Mouse (Mus musculus) lung, embryonic 16.5 days (tissue): ENCODE measurements at regions not wholly inside any gene's neighbourhood (a gene's known extent, or its start where the extent isn't known, plus 50 kb on each side); places are given as distances from the start of the nearest gene placed in this dataset.

Source experiments
- ATAC-seq: fragments of 200-750 bp; cut with Nextera tagmentation; 2 replicates; pipeline ENCODE4 v1.8.0; 2017; ENCODE audit warnings: low read depth, mild to moderate bottlenecking, moderate library complexity
- H3K27ac ChIP-seq: fragments of 300-500 bp; sonication (generic); 2 replicates; pipeline ENCODE4 v1.5.1; 2014; ENCODE audit warnings: mild to moderate bottlenecking, control low read depth, low read length
- H3K27me3 ChIP-seq: fragments of 300-500 bp; sonication (generic); 2 replicates; pipeline ENCODE4 v1.6.1; 2014; ENCODE audit warnings: low read depth, low read length, mixed read lengths; ENCODE audit not compliant: control insufficient read depth, insufficient read depth
- H3K36me3 ChIP-seq: fragments of 300-500 bp; sonication (generic); 2 replicates; pipeline ENCODE4 v1.6.1; 2014; ENCODE audit warnings: low read length; ENCODE audit not compliant: control insufficient read depth, insufficient read depth
- H3K4me1 ChIP-seq: fragments of 300-500 bp; sonication (generic); replicated peaks from 2 replicates; pipeline ENCODE4 v1.6.1; 2014; ENCODE audit warnings: low read length, mixed read lengths; ENCODE audit not compliant: control insufficient read depth, insufficient read depth
- H3K4me2 ChIP-seq: fragments of 300-500 bp; sonication (generic); 2 replicates; pipeline ENCODE4 v1.6.1; 2014; ENCODE audit warnings: low read depth, low read length, control low read depth
- H3K4me3 ChIP-seq: fragments of 300-500 bp; sonication (generic); 2 replicates; pipeline ENCODE4 v1.5.1; 2014; ENCODE audit warnings: mild to moderate bottlenecking, low read length, control low read depth
- H3K9ac ChIP-seq: fragments of 300-500 bp; sonication (generic); 2 replicates; pipeline ENCODE4 v1.6.1; 2014; ENCODE audit warnings: low read length, control low read depth
- H3K9me3 ChIP-seq: fragments of 300-500 bp; sonication (generic); 2 replicates; pipeline ENCODE4 v1.6.1; 2016; ENCODE audit warnings: low read length; ENCODE audit not compliant: control insufficient read depth
- WGBS: fragments of 180-500 bp; shearing (Covaris S2); extraction: QIAGEN DNeasy Blood & Tissue Kit; methylation state at CpG from one replicate; pipeline ENCODE4 v1.1.7; 2014; 5-methylcytosine and 5-hydroxymethylcytosine counted together

DNA sequence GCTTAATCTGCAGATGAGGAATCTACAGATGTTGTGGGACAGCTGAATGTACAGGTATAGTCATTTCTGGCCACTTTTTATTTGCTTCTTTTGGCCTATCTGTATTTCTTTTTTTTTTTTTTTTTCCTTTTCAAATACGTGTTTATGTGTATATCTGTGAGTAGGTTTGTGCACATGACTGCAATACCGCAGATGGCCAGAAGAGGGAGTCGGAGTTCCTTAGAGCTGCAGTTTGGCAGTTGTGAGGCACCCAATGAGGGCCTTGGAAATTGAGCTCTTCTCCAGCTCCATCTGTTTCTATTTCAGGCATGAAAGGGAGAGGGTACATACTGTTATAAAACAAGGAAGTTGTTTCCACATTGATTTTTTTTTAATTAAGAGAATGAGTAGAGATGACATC is 137.2 kb upstream of the Smim23 start:
- no peak for ATAC-seq
- Histone ChIP-seq H3K4me2 (no peak overlapping the region), H3K9ac (no peak overlapping the region), H3K4me3 (no peak overlapping the region), H3K36me3 (no peaks in the 10 kb centered on the region), H3K27me3 (no peaks in the 10 kb centered on the region), H3K4me1 (no peaks in the 10 kb centered on the region), H3K9me3 (peaks cover 3% of the 10 kb centered on the region), H3K27ac (no peak overlapping the region)
- 63% methylated on average over 3 of the region's 3 CpGs for WGBS

DNA sequence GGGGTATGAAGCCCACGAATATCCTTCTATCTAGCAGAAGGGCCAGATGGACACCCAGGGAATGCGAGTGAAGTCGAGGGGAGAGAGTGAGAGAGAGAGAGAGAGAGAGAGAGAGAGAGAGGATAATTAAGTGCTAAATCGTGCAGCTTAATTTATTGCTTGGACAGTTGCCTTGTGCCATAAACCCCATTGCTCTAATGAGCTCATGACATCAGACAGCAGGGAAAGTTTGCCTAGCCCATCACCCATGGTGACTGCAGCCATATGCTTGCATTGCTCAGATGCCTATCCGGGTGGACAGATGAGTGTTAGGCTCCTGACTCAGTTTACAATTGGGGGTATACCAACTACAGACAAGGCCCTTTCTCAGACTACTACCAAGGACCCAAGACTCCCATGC is 134.6 kb upstream of the Smim23 start:
- no peaks in the 10 kb centered on the region for H3K36me3 ChIP-seq
- H3K4me2 ChIP-seq, result no peak overlapping the region
- no peak overlapping the region for H3K27ac ChIP-seq
- H3K4me3 ChIP-seq, result no peak overlapping the region
- peaks cover 3% of the 10 kb centered on the region for H3K9me3 ChIP-seq
- H3K9ac ChIP-seq, result no peak overlapping the region
- WGBS, result 52% methylated on average over 5 of the region's 5 CpGs
- ATAC-seq, result no peak
- H3K27me3 ChIP-seq, result no peaks in the 10 kb centered on the region
- no peaks in the 10 kb centered on the region for H3K4me1 ChIP-seq

DNA sequence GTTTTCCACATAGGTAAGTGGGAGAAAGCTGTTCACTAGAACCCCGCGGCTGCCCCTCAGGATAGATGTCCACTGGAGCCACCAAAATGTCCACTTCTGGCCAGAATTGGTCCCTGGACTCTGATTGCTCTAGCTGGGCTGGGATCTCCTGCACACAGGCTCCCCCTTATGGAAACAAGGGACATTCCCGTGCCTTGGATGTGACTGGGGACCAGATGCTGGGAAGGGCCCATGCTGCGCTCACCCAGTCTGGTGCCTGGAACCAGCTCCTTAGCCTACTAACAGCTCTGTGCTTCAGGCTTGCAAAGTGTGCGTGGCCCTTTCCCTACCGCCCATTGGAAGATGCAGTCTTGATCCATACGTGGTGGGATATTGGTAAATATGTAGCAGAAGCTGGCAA is 132.6 kb upstream of the Smim23 start:
- no peaks in the 10 kb centered on the region for H3K4me1 ChIP-seq
- no peaks in the 10 kb centered on the region for H3K27me3 ChIP-seq
- H3K4me3 ChIP-seq, result no peak overlapping the region
- H3K4me2 ChIP-seq, result no peak overlapping the region
- no peak overlapping the region for H3K9ac ChIP-seq
- 22% methylated on average over 7 of the region's 7 CpGs for WGBS
- H3K27ac ChIP-seq, result no peak overlapping the region
- peaks cover 3% of the 10 kb centered on the region for H3K9me3 ChIP-seq
- ATAC-seq, result peak; percentile 68; the same call in 1 of the 2 replicates
- H3K36me3 ChIP-seq, result no peaks in the 10 kb centered on the region

DNA sequence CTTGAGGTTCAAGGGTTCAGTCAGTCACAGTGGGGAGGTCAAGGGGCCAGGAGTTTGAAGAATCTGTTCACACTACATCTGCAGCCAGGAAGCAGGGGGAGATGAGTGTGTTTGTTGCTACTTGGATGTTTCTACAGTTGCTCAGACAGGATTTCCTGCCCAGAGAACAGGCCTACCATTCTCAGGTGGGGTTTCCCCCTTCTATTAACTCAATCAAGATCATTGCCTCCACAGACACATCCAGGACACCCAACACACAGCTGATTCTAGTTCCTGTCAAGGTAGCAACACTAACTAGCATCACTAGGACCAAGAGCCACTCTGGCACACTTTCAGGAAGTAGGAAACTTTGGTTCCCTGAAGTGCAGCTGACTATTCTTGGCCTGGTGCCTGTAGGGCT is 127.9 kb upstream of the Smim23 start:
- no peak for ATAC-seq
- no peak overlapping the region for H3K4me3 ChIP-seq
- no peaks in the 10 kb centered on the region for H3K9me3 ChIP-seq
- no peak overlapping the region for H3K9ac ChIP-seq
- no peaks in the 10 kb centered on the region for H3K27me3 ChIP-seq
- no peak overlapping the region for H3K4me2 ChIP-seq
- no peaks in the 10 kb centered on the region for H3K4me1 ChIP-seq
- no peaks in the 10 kb centered on the region for H3K36me3 ChIP-seq
- no peak overlapping the region for H3K27ac ChIP-seq

DNA sequence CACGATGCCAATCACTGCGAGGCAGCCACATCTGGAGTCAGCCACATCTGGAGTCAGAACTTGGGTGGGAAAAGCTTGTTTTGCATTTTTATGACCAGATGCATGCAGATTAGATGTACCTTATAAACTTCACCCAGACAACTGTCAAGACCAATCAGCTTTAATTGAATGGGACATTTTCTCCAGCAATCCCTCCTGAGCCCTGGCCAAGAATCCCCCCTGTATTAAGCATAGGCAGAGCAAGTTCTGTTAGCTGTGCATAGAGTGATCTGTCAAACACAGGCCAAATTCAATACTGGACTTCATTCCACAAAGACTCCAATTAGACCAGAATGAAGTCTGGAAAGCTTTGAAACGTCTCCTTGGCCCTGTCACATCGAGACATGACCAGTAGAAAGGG is 123.7 kb upstream of the Smim23 start:
- Histone ChIP-seq H3K9ac (no peak overlapping the region), H3K4me1 (peaks cover 5% of the 10 kb centered on the region), H3K9me3 (no peaks in the 10 kb centered on the region), H3K27me3 (no peaks in the 10 kb centered on the region), H3K4me3 (no peak overlapping the region), H3K27ac (no peak overlapping the region), H3K4me2 (no peak overlapping the region), H3K36me3 (no peaks in the 10 kb centered on the region)
- no peak for ATAC-seq
- WGBS, result 65% methylated on average over 4 of the region's 4 CpGs

DNA sequence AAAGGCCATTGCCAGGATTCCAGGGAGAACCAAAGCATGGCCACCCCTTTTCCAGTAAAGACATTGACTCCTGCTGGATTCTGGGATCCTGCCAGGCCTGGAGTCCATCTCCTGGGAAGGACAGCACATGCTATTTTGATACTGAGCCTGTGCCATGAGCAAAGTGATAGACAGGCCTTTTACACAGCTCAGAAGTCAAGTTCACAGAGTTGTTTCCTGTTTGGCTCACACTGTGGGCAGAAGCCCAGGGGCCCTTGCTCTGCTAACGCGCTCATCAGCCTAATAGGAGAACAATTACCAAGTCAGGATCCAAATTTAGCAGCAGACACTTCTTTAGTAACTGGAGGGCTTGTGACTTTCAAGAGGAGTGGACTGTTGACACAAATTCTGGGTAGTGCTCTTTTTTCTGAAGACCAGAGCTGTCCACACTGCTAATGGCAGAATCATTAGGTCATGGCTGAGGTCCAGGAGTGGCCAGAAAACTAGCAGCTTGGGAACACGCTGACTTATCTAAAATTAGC is 122.1 kb upstream of the Smim23 start:
- no peak overlapping the region for H3K27ac ChIP-seq

DNA sequence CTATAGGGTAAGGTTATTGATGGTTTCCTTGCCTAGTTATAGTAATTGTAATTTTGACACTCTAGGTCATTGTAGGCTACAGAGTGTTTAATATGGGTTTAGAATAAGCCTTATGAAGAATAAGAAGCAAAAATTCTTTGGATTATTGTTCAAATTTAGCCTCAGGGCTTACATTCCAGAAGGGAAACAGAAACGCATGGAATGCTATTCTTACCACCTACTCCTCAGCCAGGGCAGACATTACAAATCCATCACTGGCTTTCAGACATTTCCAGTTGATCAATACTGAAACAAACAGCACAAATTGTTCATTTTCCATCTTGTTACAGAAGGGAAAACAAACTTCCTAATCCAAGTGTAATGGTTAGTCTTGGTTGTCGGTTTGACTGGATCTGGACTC is 120.7 kb upstream of the Smim23 start:
- WGBS, result 76% methylated on average over 2 of the region's 2 CpGs
- H3K27ac ChIP-seq, result no peak overlapping the region
- H3K9me3 ChIP-seq, result no peaks in the 10 kb centered on the region
- ATAC-seq, result no peak
- peaks cover 5% of the 10 kb centered on the region for H3K4me1 ChIP-seq
- no peak overlapping the region for H3K9ac ChIP-seq
- H3K4me2 ChIP-seq, result no peak overlapping the region
- no peaks in the 10 kb centered on the region for H3K36me3 ChIP-seq
- no peaks in the 10 kb centered on the region for H3K27me3 ChIP-seq
- no peak overlapping the region for H3K4me3 ChIP-seq

More for the DNA sequence above, 122.1 kb upstream of the Smim23 start:
- ATAC-seq, result peak; percentile 41; the same call in 1 of the 2 replicates
- Histone ChIP-seq H3K9ac (no peak overlapping the region), H3K4me3 (no peak overlapping the region), H3K4me2 (no peak overlapping the region), H3K9me3 (no peaks in the 10 kb centered on the region), H3K4me1 (peaks cover 5% of the 10 kb centered on the region), H3K36me3 (no peaks in the 10 kb centered on the region), H3K27me3 (no peaks in the 10 kb centered on the region)
- WGBS, result 40% methylated on average over 3 of the region's 3 CpGs

DNA sequence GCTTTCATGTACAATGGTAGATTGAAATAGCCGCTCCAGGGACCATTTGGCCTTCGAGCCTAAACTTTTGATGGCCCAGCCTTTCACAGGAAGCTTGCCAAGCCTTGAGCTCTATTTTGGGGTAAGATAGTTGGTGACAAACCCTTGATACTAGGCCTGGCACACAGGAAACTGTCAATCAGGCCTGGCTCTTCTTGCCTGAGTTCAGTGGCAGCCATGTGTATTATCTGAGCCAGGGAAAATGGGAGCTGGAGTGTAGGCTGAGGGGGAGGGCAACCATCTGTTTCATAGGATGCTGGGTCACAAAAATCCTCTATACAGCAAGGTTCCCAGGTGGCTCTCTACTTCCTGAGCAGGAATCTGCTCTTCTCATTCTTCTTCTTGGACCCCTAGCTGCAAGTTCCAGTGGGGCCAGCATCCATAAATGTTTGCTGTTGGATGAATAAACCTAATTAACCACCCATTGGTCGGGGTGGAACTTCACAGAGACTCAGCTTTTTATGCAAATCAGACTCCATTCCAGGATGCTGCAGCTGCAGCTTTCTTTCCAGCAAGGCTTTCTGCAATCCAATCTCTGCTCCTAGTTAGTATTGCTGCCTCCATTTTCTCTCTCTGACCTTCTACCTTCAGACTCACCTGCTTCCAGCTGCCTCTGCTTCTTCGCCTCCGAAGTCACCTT is 117.1 kb upstream of the Smim23 start:
- H3K4me1 ChIP-seq, result peaks cover 3% of the 10 kb centered on the region
- no peak overlapping the region for H3K4me2 ChIP-seq
- no peaks in the 10 kb centered on the region for H3K36me3 ChIP-seq
- no peaks in the 10 kb centered on the region for H3K27me3 ChIP-seq
- H3K9ac ChIP-seq, result no peak overlapping the region
- no peak for ATAC-seq
- no peak overlapping the region for H3K4me3 ChIP-seq
- H3K27ac ChIP-seq, result no peak overlapping the region
- 69% methylated on average over 5 of the region's 5 CpGs for WGBS
- no peaks in the 10 kb centered on the region for H3K9me3 ChIP-seq

DNA sequence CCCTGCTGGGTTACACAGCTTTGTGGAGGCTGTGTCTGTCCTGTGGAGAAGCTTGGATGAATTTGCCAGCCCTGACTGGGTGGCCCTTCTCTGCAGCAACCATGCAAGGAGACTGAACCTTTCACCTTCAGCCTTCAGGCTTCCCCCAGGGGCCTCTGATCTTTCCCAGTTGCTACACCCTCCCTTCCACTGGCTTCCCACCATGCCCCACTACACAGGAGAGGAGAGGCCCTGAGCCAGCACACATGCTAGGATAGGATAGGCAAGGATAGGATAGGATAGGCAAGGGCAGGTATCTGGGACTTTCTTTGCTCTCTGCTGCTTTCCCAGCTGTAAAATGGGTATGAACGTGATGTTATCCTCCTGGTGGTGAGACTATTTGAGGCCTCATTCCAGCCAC is 114.7 kb upstream of the Smim23 start:
- 85% methylated on average over 1 of the region's 1 CpGs for WGBS
- Histone ChIP-seq H3K9ac (no peak overlapping the region), H3K9me3 (no peaks in the 10 kb centered on the region), H3K27ac (no peak overlapping the region), H3K27me3 (no peaks in the 10 kb centered on the region), H3K4me1 (no peaks in the 10 kb centered on the region), H3K4me2 (no peak overlapping the region), H3K4me3 (no peak overlapping the region), H3K36me3 (no peaks in the 10 kb centered on the region)
- ATAC-seq, result no peak

DNA sequence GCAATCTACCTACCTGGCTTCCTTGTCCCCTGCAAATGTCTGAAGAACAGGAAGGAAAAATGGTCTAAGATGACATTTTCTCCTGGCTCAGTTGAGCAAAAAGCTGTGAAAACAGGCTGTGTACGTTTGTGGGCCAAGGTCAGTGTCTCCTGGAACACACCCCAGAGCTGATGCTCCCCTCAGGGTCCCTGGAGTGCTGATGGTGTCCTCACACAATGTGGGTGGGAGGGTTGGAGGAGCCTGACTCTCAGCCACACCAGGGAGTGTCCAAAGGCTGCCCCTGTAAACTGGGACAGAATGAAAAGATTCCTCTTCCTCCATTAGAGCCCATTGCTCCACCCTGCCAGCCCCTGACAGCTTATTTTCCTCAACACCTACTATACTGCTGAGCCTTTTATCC is 112.8 kb upstream of the Smim23 start:
- 15% methylated on average over 1 of the region's 1 CpGs for WGBS
- Histone ChIP-seq H3K36me3 (no peaks in the 10 kb centered on the region), H3K4me1 (no peaks in the 10 kb centered on the region), H3K27ac (no peak overlapping the region), H3K4me3 (no peak overlapping the region), H3K9me3 (0 out of 2 replicates have a peak, but pooled peaks cover 3% of the 10 kb centered on the region), H3K4me2 (no peak overlapping the region), H3K27me3 (no peaks in the 10 kb centered on the region), H3K9ac (no peak overlapping the region)
- no peak for ATAC-seq
